Mouse (Mus musculus) stomach, embryonic 15.5 days (tissue): ENCODE data around the gene Sp7. TPM values are rescaled to one million over a fixed set of nuclear protein-coding genes. Genes with fewer than 3 reads are reported as not detected.

Source experiments
- polyA plus RNA-seq: library from polyadenylated mRNA; unstranded; fragments of >200 nt; fragmentation: Nextera tagmentation; extraction: Ambion mirVana; gene quantifications from 2 replicates; pipeline ENCODE4 v1.2.1, GENCODE M21; 2015

Sp7 gene
- polyA plus RNA-seq, 1 experiment from 2014 or later, result 1.1 TPM

Other genes starting within 250 kb of the Sp7 start
- gene Spryd3, start 230.9 kb downstream of the Sp7 start, polyA plus RNA-seq, result 25.0 and 25.2 TPM in 2 replicates
- 13.2 and 18.2 TPM in 2 replicates for gene Igfbp6, start 222.8 kb downstream of the Sp7 start, polyA plus RNA-seq
- gene Soat2, start 216.7 kb downstream of the Sp7 start, polyA plus RNA-seq, result 5.9 and 6.2 TPM in 2 replicates
- gene Zfp740, start 163.9 kb downstream of the Sp7 start, polyA plus RNA-seq, result 44.5 and 52.7 TPM in 2 replicates
- gene Csad, start 162.5 kb downstream of the Sp7 start, polyA plus RNA-seq, result 63.3 and 64.3 TPM in 2 replicates
- gene Itgb7, start 135.2 kb downstream of the Sp7 start, polyA plus RNA-seq, result 9.6 and 12.7 TPM in 2 replicates
- gene Rarg, start 109.7 kb downstream of the Sp7 start, polyA plus RNA-seq, result 29.8 and 33.8 TPM in 2 replicates
- 0.27 and 0.30 TPM in 2 replicates for gene Gm9918, start 96.6 kb downstream of the Sp7 start, polyA plus RNA-seq
- 66.3 and 66.4 TPM in 2 replicates for gene Mfsd5, start 87.7 kb downstream of the Sp7 start, polyA plus RNA-seq
- 22.9 and 23.9 TPM in 2 replicates for gene Espl1, start 70.9 kb downstream of the Sp7 start, polyA plus RNA-seq
- gene Pfdn5, start 41.1 kb downstream of the Sp7 start, polyA plus RNA-seq, result 322 TPM in 2 replicates
- 83.5 and 85.5 TPM in 2 replicates for gene Myg1, start 35.5 kb downstream of the Sp7 start, polyA plus RNA-seq
- gene Aaas, start 16.4 kb downstream of the Sp7 start, polyA plus RNA-seq, result 55.9 and 67.0 TPM in 2 replicates
- 9.6 and 9.7 TPM in 2 replicates for gene Sp1, start 39.0 kb upstream of the Sp7 start, polyA plus RNA-seq
- gene Amhr2, start 78.2 kb upstream of the Sp7 start, polyA plus RNA-seq, result 0.90 and 1.3 TPM in 2 replicates
- gene Prr13, start 91.8 kb upstream of the Sp7 start, polyA plus RNA-seq, result 119 and 120 TPM in 2 replicates
- gene Pcbp2, start 103.4 kb upstream of the Sp7 start, polyA plus RNA-seq, result 182 and 192 TPM in 2 replicates
- gene Gm10337, start 136.5 kb upstream of the Sp7 start, polyA plus RNA-seq, result 5.0 and 8.1 TPM in 2 replicates
- gene Map3k12, start 149.9 kb upstream of the Sp7 start, polyA plus RNA-seq, result 13.4 and 15.5 TPM in 2 replicates
- gene Tarbp2, start 151.0 kb upstream of the Sp7 start, polyA plus RNA-seq, result 87.3 and 92.0 TPM in 2 replicates
- gene Npff, start 157.8 kb upstream of the Sp7 start, polyA plus RNA-seq, result 2.7 TPM in 2 replicates